Mouse (Mus musculus): Measurements from ENCODE around the gene Tmem107. TPM values are rescaled to one million over a fixed set of nuclear protein-coding genes. Genes with fewer than 3 reads are reported as not detected.
A peak's percentile ranks its signal among the peaks of the same experiment; 100 is the strongest.

Tmem107 gene
- total RNA-seq, 4 experiments from 2014 or later = 2.9 to 7.0 (median 5.2) TPM

DNA sequence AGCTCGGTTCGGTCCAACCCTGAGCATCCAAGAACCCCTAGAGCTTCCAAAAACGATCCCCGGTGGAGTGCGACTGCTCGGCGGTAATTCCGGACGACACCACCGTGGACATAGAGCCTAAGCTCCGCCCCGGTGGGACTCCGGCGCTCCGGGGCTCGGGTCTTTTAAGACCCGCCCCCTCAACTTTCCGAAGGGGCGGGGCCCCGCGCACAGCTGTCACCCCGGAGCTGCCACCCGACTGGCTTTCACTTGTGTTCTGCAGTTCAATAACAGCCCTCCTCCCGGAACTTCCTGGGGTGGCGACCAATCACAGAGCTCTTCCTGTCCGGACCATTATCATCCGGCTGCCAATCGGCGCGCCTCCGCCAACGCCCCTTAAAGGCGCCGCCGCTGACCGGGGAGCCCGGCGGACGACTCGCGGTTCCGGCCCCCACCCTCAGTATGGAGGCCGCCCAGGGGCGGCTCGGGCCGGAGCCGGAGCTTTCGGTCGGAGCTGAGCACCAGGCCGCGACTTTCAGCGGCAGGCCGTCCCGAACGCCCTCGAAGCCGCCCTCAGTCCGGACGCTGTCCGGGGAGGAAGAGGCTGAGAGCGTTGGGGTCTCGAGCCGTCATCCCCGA lies 11.1 kb upstream of the Tmem107 start, which contains the start of gene Borcs6:
Gene Borcs6 (plus strand): TSS at position 361 of the 618 bp plus-strand sequence.
- peak; percentile 94 to 97 for DNase-seq (ENCODE audit: low spot score in 2 of 2)

DNA sequence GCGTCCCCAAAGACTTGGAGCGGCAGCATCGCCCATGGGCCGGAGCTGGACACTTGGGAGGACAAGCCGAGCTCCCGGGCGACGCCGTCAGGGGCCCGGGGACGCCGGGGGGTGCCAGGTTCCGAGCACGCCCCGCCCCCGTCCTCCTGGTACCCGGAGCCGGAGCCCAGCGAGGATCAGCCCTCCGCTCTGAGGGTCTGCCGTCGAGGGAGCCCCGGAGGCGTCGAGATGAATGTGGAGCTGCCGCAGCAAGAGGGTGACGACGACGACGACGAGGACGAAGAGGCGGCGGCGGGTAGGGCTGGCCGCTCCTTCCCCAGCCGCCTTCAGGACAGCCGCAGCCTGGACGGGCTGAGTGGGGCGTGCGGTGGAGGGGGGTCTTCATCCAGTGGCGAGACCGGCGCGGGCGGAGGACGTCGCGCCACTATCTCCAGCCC lies 10.6 kb upstream of the Tmem107 start:
- peak in 1 of 2 experiments; percentile 39 for DNase-seq (ENCODE audit: low spot score in 2 of 2)

DNA sequence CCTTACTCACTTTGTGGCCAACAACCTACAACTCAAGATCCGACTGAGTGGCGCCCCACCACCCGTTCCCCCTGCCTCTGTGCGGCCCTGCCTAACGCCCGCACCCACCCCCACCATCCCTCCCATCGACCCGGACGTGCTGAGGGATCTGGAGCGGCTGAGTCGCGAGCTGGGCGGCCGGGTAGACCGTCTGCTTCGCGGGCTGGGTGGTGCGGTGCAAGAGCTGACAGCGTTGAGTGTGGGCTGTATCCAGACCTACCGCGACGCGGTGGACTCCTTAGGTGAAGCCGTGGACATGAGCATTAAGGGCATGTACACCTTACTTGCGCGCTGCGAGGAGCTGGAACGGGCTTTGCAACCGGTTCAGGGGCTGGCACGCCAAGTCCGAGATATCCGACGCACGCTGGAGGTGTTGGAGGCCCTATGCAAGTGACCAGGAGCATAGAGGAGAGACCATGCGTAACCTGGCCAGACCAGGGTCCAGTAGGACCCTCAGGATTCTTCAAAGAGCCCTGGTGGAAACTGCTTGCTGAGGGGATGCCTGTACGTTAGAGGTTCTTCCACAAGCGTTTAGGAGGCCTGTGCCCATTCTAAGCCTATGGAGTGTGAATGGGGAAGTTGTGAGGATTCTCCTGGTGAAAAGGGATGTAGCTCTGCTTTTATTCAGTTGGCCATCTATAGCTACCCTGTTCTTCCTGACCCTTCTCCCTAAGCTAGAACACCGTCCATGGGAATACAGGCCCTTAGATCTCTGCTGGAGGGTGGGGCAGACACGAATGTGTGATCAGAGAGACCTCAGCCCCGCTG lies 10.0 kb upstream of the Tmem107 start:
- peak in 1 of 2 experiments; percentile 26 for DNase-seq (ENCODE audit: low spot score in 2 of 2)

DNA sequence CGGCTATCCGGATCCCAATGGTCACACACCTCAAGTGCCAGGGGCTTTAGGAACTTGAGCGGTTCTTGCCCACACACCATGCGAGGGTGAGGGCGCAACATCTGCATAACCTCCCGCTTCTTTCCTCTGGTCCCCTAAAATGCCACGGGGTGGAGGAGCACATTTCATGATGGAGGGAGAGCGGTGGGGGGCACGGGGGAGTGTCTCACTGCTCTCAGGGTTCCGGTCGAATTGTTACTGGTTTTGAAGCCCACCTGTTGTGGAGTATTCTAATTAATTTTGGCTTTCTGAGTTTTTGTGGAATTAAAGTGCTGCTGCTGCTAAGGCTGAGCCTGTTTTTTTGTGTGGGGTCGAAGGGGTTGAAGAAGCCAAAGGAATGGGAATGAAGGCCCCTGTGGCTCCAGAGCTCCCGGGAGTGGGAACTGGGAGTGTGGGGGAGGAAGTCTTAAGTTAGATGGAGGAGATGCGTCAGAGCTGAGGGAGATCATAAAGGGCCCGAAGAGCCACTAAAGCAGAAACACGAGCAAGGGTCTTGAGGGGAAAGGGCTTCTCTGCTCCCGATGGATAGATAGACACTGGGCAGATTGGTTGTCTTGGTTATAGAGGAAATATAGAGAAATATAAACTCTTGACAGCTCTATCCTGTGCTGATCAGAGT lies 9.2 kb upstream of the Tmem107 start:
- no peak for DNase-seq (ENCODE audit: low spot score in 2 of 2)

DNA sequence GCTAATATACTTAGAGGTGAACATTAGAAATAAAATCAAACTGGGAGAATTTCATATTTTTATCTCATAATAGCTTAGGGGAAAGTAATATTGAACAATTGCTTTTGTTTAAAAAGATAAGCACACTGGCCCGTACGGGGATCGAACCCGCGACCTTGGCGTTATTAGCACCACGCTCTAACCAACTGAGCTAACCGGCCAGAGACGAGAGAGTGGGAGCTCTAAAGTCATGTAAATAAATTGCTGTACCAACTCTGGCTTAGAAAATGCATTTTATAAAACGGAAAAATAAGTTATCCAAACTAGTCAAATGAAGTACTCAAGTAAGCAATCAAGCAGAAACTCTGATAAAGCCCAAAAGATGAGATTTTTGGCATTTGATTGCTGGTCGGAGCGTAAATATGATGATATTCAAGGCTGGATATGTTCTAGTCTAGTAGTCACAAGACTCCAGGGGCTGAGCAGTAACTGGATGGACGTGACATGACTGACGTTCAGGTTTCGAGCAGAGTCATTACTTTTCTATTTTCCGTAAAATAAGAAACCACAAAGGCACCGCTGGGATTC lies 8.3 kb upstream of the Tmem107 start:
- peak in 1 of 2 experiments; percentile 60 for DNase-seq (ENCODE audit: low spot score in 2 of 2)

DNA sequence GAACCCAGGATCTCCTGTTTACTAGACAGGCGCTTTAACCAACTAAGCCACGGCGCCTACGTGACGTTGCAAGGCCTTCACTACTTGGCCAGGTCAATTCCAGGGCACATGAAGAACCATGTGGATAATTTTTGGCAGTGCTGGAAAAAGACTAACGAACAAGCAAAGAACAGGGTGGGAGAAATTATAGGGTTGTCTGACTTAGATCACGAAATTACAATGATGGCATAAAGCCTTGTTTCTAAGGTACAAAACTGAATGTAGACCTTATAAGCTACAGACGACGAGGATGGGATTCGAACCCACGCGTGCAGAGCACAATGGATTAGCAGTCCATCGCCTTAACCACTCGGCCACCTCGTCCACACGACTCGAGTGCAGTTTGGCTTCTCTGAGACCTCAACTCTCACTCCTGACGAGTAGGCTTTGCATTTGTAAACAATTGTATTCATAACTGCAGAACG lies 7.8 kb upstream of the Tmem107 start:
- peak; percentile 91 for DNase-seq (ENCODE audit: low spot score in 2 of 2)

DNA sequence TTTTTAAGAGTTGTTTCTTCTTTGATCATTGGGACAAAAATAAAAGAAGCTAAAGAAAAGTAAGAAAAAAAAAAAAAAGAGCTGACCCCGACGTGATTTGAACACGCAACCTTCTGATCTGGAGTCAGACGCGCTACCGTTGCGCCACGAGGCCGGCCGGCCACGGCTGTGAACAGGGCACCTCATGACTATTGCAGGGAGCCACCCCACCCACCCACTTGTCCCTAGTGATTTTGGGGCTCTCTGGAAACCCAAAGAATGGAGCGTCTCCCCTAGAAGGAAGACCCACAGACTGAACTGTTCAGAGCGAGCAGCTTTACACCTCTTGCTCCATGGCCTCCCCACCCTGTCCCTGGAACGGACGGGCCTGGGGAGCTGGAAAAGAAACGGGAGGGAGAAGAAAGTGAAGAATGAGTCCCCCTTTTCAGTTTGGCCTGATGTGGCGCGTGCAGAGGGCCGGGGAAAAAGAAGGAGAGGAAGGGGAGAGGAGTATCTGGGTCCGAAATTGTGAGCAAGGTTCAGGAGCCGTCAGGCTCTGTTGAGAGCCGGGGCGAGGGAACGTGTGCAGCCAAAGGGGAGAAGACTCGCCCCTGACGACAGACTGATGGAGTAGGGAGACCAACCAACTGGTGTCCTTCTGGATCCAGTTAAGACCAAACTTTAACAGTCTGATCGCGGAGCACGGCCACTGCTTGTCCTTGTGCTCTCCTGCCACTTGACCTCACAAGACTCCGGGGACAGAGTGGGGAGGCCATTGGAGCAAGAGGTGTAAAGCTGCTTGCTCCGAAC lies 7.0 kb upstream of the Tmem107 start:
- DNase-seq (ENCODE audit: low spot score in 2 of 2) = peak; percentile 37 to 45

DNA sequence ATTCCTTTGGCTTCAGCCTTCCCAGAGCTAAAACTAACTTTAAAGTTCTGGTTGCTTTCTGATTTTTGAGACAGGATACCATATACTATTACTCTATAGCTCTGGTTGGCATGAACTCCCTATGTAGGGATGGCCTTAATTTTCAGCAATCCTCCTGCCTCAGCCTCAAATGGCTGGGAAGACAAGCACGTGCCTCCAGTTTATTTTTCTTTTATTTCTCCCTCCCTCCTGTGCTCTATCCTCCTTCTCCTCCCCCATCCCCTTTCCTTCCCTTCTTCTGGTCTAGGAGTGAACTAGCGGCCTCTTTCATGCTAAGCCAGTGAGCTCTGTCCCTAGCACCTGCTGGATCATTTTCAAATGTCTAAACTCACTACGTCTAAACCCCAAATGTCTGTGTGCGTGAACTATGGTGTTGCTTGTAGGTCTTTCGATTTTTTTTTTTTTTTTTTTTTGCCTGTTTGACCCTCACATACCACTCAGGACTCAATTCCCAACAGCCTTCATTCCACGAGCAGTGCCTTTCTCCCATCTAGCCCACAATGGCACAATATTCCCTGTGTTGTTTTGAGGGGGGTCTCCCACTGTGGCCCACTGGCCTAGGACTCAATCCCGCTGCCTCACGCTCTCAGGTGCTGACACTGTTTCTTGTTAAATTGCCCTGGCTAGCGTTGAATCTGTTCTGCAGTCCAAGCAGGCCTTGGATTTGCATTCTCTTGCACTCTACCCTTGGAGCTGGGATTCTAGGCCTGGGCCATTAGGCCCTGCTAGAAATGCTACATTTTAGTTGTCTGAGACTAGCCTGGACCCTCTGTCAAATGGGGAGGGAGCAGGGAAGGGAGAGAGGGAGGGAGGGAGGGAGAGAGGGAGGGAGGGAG lies 6.1 kb upstream of the Tmem107 start:
- DNase-seq (ENCODE audit: low spot score in 2 of 2) = no peak

DNA sequence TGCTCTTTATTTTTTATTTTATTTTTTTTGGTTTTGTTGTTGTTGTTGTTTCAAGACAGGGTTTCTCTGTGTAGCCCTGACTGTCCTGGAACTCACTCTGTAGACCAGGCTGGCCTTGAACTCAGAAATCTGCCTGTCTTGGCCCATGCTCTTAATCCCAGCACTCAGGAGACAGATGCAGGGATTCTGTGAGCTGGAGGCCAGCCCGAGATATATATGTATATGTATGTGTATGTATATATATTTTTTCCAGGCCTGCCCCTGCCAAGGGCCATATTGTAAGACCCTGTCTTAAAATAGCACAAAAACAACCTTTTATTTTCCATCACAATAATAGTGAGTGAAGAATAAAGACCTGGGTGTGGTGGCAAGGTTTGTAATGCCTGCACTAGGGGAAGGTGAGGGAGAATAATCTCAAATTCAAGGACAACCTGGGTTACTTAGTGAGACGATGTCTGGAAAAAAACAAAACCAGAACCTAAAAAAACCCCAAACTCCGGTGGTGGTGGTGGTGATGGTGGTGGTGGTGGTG lies 5.1 kb upstream of the Tmem107 start:
- no peak for DNase-seq (ENCODE audit: low spot score in 2 of 2)

DNA sequence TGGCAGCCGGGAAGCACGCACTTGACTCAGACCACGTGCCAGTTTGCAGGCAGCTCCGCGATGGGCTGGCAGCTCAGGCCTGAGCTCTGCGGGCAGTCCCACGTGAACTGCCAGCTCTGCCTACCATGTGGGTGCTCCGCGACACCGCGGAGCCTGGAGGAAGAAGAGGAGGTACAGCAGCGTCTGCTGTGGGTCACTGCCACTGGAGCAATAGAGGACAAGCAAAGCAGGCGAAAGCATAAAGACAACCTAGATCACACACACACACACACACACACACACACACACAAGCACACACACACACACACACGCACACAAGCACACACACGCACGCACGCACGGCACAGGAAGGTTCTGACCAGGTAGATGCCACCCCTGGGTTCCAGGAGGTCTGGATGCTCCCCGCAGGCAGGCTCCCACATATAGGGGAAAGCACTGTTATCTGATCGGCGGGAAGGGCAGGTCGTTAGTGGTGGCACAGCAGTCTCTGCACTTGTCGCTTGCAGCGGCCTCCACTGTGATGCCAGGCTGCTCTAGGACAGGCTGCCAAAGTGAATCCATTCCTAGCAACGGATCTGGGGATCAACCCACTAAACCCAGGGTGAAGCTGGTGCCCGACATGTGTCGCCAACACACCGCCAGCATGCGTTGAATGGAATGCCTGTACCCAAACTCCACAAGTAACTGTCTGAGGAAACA lies 4.3 kb upstream of the Tmem107 start:
- peak in 1 of 2 experiments; percentile 36 for DNase-seq (ENCODE audit: low spot score in 2 of 2)

DNA sequence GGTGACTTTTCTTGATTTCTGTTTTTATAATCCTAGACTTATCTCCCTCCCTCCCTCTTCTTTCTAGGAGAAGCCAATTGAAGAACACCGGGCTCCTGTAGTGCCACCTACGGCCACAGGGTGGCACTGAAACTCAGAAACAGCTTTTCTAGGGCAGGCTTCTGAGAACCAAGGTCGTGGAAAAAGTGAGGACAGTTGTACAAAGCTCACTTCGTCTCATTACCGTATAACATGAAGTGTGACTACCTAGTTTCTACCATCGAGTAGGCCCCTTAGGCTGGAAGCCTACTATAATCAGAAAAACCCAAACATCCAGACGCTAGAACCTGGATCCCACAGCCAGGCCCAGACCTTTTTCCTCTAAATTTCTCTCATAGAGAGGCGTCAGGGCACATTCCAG lies 3.6 kb upstream of the Tmem107 start:
- DNase-seq (ENCODE audit: low spot score in 2 of 2) = peak; percentile 84 to 87

DNA sequence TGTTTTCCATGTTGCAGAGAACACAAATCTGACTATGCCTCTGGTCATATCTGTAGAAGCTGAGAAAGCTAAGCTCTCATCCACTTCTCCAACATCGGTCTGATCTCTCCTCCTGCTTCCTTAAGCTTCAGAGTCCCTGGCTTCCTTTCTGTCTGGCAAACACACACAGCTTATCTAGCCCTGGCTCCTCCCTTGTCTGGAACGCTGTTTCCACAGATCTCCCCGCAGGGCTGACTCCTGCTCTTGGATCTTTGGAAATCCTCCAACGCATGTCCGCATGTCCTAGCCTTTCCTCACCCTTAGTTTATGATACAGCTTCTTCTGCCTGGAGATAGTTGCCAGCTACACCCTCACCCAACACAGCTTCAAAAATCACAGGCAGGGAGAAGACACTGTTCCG lies 3.0 kb upstream of the Tmem107 start:
- no peak for DNase-seq (ENCODE audit: low spot score in 2 of 2)

DNA sequence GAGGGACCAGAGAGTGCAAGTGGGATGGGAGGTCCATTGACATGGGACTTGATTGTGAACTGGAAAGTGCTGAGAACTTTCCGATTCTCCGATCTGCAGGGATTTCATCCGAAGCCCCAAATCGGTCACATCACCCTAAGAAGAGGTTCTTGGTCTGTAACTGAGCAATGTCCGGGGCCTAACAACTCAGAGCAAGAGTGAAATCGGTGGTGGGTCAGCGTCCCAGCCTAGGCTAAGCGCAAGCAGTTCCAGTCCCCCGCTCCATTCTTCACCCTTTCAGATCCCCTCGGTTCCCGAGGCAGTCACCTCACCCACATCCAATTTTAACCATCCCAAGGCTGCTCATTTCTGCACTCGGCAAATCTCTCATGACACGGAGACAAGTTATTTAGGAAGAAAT lies 513 bp upstream of the Tmem107 start:
- no peak for DNase-seq (ENCODE audit: low spot score in 2 of 2)

DNA sequence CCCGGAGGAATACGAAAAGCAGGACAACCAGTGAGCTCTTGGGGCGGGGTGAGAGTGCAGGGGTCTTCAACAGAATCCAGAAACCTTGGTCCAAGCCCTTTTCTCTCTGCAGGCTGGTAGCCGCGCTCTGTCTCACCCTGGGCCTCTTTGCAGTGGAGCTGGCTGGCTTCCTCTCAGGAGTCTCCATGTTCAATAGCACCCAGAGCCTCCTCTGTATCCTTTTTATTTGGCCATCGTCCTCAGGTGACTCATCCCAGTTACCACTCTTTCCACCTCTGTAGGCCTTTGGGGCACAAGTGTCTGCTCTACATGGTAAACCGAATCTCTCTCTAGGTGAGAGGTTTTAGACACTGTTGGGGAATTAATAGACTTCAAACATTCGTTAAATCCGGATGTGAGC lies 656 bp downstream of the Tmem107 start:
- no peak for DNase-seq (ENCODE audit: low spot score in 2 of 2)

DNA sequence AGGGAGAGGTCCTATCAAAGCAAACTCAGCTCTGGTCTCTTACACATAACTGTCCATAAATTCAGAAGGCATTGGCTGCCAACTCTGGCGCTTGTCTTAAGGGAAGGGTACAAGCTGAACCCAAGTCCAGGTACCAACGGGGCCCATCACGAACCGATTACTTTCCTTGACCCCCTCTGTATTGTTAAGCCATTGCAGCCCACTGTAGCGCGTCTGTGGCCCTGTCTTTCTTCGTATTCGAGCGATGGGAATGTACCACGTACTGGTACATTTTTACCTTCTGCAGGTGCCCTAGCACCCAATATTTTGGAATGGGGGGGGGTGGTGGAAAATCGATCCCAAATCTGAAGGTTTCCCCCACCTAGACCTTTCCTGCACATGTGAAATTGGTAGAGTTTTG lies 1.6 kb downstream of the Tmem107 start:
- DNase-seq (ENCODE audit: low spot score in 2 of 2) = no peak

DNA sequence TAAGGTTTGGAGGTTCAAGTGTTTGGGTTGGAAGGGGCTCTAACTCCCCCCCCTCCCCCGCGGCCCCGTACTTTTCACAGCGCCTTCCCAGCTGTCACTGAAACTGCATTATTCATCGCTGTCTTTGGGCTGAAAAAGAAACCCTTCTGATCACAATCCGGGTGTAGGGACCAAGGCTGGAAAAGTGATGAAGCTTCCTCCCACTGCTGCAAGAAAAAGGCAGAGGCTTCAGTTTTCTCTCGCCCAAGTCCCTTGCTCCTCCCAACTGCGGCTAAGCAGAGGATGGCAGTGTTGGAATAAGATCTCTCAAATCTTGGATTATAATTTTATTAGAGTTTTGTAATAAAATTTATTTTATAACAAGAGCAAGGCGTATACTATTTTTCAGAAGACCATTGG lies 2.1 kb downstream of the Tmem107 start:
- DNase-seq (ENCODE audit: low spot score in 2 of 2) = no peak

DNA sequence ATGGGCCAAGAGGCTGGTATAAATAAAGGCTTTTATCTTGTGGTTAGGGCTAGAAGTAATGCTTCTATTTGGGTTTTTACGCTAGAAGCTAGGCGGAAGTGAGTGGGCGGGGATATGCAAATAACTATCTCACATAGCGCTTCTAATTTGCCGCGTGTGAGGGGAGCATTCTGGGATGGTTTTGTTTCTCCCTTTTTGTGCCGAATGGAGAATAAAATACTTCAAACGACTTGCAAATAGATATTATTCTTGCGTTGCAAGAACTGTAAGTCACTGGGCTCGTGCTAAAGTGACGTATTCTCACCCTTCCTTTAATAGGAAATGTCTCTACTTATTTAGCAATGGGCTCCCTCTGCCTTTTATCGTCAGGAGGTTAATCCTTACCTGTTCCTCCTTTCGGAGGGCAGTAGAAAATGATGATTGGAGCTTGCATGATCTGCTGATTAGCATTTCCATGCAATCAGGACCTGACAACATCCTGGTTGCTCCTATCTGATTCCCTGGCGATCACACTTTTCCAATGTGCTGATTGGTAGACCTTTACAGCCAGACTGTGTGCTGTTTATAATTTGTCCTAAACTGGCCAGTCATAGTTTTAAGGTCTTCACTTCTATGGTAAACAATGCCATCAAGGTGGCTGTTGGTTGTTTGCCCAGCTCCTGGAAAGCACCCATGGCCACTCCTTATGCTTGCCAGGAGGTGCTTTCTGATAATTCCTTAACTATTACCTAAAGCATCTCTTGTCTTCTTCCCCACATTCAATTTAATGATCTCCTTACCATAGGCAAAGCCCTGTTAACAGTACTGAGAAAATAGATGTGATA lies 2.7 kb downstream of the Tmem107 start:
- DNase-seq (ENCODE audit: low spot score in 2 of 2) = peak; percentile 71 to 75
